Mouse (Mus musculus) thymus, postnatal 14 days (tissue): ENCODE measurements around the gene Slit3.

Experiments used
- DNase-seq: peaks from one replicate; pipeline ENCODE4 v3.0.0; 2021

The Slit3 gene

DNA sequence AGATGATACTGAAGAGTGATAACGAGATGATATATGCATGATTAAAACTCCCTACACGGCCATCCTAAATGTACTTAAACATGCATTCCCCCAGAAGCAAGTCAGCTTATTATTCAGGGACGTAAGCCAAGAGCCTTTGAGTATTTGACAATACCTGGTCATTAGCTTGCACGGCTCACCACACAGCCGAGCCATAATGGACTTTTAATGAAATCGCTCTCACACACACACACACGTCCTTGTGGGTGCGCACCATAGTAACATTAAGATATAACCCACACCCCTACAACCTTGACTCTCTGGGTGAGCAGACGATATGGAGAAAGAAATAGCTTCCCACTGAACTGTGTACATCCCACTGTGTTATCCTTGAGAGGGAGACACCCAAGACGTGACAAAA is 82.6 kb downstream of the Slit3 start:
- no peak for DNase-seq

DNA sequence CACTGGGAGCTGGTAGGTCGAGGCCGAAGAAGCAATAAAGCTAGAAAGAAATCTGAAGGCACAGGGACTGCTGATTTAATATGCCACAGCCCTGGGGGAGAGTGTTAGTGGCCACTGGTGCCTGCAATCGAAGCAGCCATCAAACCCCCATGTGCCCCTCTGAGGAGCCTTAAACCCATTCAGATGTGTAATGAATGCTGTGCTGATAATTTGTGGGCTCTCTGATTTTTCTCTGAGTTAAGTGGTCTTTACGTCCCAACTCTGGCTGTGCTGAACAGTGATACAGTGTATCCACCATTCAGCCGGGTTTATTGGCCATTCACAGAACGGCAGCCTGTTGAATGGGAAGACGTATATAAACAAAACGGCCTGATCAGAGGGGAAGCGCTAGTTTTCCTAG is 83.1 kb downstream of the Slit3 start:
- DNase-seq, result no peak

DNA sequence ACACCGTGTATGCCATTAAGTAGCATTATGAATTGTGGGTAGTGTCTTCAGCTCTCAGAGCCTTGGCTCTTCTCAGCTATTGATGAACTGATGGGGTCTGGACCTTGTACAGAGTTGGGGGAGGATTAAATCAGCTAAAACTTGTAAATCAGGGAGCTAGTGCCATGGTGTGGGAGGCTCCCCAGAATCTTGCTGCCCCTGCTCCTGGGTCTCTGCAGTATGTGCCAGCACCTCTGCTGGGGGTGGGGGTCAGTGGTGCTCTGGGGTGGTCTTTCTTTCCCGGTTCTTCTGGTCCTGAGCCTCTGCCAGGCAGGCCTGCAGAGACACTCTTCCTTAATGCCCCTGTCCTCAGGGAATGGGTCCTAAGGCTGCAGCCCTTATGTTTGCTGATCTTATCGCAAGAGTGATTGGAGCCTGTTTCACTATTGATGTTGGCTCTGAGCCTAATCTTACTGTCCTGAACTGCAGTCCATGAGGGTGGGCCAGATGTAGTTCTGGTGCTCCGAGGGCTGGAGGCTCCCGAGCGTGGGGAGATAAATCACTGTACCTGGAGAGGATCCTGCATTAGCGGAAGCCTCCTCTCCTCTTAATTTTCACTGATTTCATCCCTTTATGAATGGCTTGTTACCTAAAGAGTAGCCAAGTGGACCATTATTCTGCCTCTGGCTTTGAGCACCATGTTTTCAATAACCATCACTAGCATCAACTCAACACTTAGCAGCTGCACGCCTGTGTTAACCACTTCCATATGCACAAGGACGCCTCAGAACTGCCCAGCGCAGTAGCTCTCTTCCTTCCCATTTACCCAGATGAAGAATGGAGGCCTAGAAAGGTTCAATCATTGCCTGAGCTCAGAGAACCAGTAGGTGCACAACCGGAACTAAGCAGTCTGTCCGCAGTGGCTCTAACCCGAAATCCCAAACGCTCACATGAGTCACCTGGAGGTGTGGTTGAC is 90.0 kb downstream of the Slit3 start:
- no peak for DNase-seq

DNA sequence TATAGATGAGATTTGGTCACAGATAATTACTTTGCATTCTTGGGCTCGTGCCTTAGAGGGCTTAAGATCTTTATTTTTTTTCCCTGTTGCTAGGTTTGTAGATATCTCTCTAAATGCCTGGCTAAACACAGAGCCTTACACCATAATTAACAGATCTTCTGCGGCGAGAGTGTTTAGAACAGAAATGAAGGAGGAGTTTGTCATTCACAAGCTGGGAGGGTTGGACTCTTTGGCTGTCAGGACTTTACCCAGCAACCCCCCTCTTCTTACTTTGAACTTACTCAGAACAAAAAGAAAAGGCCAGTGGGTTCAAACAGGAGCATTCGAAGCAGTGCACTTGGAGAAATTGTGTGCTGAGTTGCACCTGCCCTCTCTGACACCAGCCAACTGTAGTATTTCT is 103.0 kb downstream of the Slit3 start:
- DNase-seq, result no peak

GRCm38 (mm10) chr11:35231361-35232090 is 110.5 kb downstream of the Slit3 start:
- DNase-seq, result no peak

DNA sequence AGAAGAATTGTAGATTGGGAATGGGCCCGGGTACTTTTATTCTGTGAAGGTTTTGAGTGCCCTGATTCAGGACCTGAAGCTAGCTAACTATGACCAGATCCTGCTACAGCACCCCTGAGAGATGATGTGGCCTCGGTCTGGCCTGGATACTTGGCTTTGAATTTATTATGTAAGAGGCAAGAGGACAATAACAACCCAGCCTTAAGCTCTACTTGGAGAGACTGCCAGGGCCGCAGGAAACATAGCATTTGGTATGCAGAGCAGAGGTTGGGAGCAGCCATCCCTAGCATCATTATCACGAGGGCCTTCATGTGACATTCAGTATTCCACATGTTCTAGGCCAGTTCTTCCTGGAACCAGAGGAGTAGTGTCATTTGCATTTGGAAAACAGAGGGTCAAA is 111.3 kb downstream of the Slit3 start:
- no peak for DNase-seq

DNA sequence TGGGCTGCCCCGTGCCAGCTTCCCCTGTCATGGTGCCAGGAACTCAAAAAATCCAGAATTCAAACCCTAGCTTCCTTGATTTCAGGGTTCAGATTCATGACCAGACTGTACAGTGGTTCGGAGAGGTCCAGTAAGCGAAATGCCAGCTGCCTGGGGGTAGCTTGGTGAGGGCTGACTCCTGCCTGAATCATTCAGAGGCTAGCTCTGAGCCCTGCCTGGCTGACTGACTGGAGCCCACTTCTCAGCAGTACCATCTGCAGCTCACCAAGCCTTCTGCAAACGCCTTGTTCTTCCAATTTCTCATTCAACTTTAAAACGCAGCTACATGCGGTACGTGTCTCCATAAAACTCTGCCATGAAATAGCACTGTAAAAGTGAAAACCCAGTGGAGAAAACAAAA is 120.4 kb downstream of the Slit3 start:
- DNase-seq, result no peak

DNA sequence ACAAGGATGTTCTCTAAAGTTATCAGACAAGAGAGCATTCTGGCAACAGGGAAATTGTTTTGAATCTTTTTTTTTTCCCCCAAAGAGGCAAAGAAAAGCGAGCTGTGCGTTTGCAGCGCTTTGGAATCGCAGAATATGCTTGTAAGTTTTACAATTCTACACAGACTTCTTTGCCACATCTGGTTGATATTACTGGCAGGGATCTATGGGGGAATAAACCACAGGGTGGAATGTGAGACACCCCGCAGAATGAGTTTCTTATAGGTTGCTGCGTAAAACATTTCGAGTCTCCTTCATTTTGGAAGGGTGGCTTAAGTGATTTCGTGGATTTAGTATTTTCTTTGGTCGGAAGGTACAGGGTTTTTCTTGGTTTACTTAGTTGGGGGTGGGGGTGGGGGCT is 122.6 kb downstream of the Slit3 start:
- no peak for DNase-seq

DNA sequence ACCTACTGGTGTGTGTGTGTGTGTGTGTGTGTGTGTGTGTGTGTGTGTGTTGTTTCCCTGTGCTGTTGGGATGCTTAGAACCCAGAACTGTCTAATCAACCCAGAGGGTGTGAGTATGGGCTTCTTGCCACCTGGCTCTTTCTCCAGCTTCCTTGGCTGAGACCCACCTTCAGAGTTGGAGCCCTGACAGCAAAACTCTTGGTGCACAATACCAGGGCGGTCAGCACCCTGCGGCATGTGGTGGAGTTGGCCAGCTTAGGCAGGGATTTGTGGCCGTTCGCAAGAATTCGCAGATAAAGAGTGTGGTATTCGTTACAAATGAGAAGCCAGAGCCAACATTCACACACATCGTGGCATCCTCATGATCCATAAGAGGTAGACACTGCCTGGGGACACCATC is 123.5 kb downstream of the Slit3 start:
- no peak for DNase-seq

- DNase-seq, result no peak
Measured at GRCm38 (mm10) chr11:35246623-35247022, 125.6 kb downstream of the Slit3 start.

DNA sequence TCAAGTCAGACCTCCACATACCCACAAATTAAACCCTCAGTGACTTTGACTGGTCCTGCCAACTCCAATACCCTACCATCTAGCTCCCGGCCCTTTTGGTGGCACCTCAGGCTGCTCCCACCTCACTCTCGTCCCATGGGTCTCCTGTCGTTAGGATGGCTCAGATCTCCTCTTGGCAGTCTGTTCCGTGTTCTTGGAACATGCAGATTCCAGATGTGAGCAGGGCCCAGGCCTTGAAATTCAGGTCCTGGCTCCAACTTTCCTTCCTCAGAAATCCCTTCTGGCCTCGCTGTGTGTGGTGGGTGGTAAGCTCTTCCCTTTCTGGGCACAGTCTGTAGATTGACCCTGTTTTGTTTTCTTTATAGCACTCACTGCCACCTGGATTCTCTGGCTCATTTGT is 127.1 kb downstream of the Slit3 start:
- DNase-seq, result no peak

DNA sequence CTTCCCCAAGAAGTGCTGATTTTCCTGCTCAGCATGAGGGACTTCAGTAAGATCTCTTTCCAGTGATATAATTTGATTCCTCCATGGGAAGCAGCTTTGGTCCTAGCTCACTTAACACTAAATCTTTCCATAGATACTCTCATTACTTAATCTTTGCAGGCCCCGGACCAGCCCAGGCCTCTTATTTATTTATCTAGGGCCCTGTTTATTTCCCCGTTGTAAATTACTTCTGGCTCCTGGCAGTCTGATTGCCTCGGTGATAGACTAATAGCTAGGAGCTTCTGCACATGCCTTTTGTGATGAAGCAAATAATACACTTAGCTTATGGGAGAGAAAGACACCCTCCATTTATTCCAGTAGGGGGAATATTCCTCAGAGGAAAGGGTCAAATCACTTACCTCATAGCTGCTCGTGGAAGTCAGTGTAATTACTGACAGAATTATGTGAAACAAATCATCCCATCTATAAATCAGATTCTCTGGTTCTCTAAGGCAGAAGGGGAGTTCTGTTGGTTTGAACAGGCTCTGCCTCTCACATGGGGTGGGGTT is 129.9 kb downstream of the Slit3 start:
- DNase-seq, result no peak

- DNase-seq, result no peak
Measured at GRCm38 (mm10) chr11:35251910-35252309, 130.9 kb downstream of the Slit3 start.

DNA sequence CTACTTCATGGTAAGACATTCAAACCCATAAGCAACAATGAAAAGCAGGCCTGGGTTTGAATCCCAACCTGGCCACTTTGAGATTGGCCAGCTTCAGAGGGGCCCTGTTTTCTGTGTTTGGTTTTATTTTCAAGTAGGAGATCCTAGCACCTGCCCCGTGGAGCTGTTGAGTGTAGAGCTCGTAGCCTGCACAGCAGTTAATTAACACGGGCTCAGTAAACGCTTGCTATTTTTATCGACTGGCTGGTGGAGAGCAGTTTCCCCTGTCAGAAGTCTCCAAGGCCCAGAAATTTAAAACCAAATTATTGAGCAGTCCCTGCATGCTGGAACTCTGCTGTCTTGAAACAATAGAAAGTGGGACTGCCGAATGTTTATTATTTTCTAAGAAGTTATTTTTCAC is 136.3 kb downstream of the Slit3 start:
- DNase-seq, result no peak

DNA sequence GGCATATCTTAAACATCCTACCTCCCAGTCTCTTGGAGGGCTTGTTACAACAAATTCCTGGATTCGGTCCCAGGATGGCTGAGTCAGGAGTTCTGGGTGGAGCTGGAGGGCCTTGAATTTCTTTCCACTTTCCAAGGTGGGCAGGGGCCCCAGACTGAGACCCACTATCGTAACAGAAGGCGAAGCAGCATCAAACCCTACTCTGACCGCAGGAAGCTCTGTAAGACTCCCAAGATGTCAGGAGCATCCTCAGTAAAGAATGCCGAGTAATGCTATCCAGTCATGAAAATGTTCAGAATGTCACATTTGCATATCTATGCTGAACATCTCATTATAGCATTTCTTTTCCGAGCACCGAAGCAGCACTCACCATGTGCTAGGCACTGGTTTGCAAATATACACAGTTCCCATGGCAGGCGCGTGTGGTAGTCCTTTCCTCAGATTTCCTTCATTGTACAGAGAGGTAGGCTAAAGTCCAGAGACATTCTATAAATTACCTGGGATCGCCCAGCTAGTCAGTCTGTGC is 140.6 kb downstream of the Slit3 start:
- no peak for DNase-seq

DNA sequence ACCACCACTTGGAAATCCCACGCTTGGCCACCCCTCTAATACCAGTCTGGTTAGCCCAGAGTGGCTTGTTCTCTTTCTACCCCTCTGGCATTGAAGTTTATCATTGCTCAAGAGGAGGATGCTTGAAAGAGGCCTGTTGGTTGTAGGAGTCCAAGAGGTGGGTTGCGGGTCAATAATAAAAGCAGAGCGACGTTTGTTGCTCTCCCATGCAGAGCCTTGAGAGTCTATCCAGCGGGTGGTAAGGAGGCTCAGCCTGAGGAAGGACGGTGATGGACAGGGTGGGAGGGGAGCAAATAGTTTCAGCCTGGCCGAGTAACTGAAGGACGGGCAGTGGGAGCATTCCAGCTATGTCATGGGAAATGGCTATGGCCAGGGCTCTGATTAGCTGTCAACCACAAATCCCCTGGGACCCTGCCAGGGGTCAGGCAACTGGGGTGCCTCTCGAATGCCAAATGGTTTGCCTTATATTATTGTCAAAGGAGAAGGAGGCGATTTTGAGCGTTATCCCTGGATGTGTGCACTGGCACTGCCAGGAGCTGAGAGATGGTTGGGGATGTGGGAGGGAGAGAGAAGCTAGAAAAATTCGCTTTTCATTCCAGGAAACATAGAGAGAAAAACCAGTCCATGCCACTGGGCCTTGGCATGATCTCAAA is 141.4 kb downstream of the Slit3 start:
- no peak for DNase-seq

- no peak for DNase-seq
Measured at GRCm38 (mm10) chr11:35264749-35265148, 143.7 kb downstream of the Slit3 start.

DNA sequence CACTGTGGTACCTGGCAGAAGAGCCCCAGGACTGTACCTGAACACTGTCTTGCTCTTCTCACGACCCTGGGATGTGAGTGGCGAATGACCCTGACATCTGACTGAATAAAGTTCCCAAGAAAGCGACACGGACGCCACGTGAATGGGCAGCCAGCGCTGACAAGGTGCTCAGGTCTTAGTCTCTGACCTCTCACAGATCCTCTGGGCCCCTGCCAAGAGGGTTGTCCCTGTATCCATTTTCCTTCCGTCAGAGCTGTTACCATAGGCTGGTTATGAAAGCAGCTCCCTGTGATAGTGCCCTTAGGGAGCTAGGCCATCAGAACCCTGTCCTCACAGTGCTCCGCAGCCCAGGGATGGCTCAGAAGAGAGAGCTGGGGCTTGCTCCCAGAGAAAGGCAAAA is 149.4 kb downstream of the Slit3 start:
- DNase-seq, result no peak

- no peak for DNase-seq
Measured at GRCm38 (mm10) chr11:35273416-35273815, 152.4 kb downstream of the Slit3 start.

DNA sequence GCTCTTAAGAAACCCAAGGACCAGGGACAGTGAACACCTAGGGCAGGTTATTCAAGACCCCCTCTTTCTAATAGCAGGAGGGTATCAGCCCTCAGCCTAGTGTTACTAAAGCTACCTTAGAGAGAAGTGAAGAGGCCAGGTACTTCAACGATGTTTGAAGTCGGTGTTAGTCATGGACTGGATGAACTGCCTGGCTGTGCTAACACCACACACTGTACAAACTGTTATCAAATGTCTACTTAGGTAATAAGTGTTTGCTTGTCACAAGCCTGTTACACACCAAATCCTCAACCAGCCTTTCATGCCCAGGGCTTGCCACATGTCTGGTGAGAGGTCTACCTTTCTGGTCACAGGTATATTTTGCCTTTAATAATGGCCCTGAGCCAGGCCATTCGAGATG is 153.0 kb downstream of the Slit3 start:
- DNase-seq, result no peak

- DNase-seq, result no peak
Measured at GRCm38 (mm10) chr11:35275300-35275699, 154.3 kb downstream of the Slit3 start.

DNA sequence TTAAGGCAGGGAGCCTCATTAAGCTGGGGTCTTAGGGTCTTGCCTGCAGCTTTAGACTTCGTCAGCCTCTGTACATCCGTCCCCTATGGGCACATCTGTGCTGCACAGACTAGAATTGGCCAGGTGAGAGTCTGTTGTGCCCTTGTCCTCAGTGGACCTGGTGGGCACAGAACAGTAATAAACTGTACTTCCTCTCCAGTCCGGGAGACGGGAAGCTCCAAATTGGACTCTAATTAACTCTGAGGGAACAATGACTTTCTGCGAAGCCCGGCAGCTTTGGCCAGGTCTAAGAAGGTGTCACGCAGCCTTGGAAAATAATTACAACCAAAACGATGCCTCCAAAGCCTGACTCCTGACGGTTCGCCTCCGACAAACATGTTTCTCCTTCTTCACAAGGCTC is 155.0 kb downstream of the Slit3 start:
- DNase-seq, result no peak

DNA sequence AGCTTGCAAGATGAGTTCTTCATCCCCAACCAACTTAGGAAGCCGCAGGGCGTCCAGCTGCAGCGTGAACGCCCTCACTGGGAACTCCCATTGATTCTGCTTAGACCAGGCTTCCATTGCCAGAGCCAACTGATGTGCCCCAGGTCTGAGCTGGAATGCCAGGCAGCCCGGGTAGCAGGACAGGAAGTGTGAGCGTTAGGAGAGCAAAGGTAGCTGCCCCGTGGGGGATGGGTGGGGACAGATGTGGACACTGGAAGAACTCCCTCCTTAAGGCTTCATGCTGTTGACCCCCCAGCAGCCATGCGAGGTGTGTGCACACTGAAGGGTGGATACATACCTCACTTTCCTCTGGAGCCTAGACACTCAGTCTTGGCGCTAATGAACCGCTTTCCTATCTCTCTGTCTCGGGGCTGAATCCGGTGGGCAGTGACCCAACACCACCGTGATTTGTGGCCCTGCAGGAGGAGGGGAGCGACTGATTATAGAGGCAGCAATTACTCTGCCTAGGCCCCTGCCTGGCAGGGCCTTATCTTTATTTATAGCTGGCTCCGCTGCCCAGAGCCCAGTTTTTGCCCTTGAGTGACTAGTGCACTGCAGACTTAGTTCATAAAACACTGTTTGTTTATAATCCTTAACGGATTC is 157.2 kb downstream of the Slit3 start:
- no peak for DNase-seq
